In the genomic region with DNA sequence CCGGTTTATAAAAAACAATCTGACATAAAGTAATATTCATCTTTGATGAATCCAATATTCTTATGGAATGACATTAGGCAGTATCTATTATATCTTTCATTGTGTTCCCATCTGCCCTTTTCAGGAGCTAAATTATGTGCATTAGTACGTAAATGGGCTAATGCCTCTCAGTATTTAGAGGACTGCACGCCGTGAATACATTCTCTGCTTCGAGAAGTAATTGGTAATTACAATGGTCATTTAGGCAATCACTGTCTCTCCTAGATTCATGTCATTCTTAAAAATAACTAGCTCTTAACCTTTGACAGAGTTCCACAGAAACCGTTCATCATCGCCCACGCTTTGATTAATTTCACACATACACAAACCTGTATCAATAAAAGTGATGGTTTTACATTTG, we compare ENCODE assay signal across 26 mouse cellular contexts.
"Had no signal": no experiment of that assay in that cellular context is flagged by ENCODE, and none has a peak within 500 bp of the region (broad histone marks: within the 10 kb centered on the region; RNA-seq: fewer than 3 reads in every experiment).

No protein-coding gene starts in this region.

- H3K4me2 ChIP-seq: heart, embryonic 11.5 days; heart, embryonic 13.5 days; heart, embryonic 15.5 days; intestine, embryonic 15.5 days; limb, embryonic 12.5 days; liver, embryonic 11.5 days; liver, embryonic 13.5 days; liver, embryonic 15.5 days had no signal

- H3K9me3 ChIP-seq: heart, embryonic 13.5 days; heart, embryonic 15.5 days; hindbrain, embryonic 10.5 days; hindbrain, embryonic 13.5 days; intestine, embryonic 15.5 days; limb, embryonic 10.5 days; limb, embryonic 12.5 days; liver, embryonic 13.5 days; liver, embryonic 15.5 days had no signal

- H3K27me3 ChIP-seq: heart, embryonic 13.5 days; heart, embryonic 15.5 days; intestine, embryonic 15.5 days; liver, embryonic 13.5 days; liver, embryonic 15.5 days had no signal

- H3K9ac ChIP-seq: heart, embryonic 13.5 days; heart, embryonic 15.5 days; intestine, embryonic 15.5 days; limb, embryonic 12.5 days; liver, embryonic 13.5 days; liver, embryonic 15.5 days had no signal

- H3K36me3 ChIP-seq: heart, embryonic 13.5 days; heart, embryonic 15.5 days; hindbrain, embryonic 10.5 days; hindbrain, embryonic 13.5 days; intestine, embryonic 15.5 days; limb, embryonic 10.5 days; limb, embryonic 12.5 days; liver, embryonic 13.5 days; liver, embryonic 15.5 days had no signal

- H3K4me3 ChIP-seq: heart, adult 2 months; heart, embryonic 13.5 days; heart, embryonic 15.5 days; hindbrain, embryonic 10.5 days; hindbrain, embryonic 13.5 days; intestine, embryonic 15.5 days; layer of hippocampus, adult 2 months; limb, embryonic 10.5 days; limb, embryonic 12.5 days; liver, embryonic 13.5 days; liver, embryonic 15.5 days had no signal

- ATAC-seq: inflammation-experienced regulatory T-cells, adult 6 months; intestine, embryonic 15.5 days; intestine, postnatal 0 days had no signal

- H3K27ac ChIP-seq: heart, adult 2 months; heart, embryonic 13.5 days; heart, embryonic 15.5 days; hindbrain, embryonic 10.5 days; intestine, embryonic 15.5 days; limb, embryonic 10.5 days; limb, embryonic 12.5 days; liver, embryonic 13.5 days; liver, embryonic 15.5 days had no signal

- H3K4me1 ChIP-seq: intestine, embryonic 15.5 days; limb, embryonic 12.5 days; liver, embryonic 13.5 days; liver, embryonic 15.5 days had no signal

- DNase-seq: gastrocnemius, postnatal 14 days; gastrocnemius, postnatal 36 days; heart, adult 11 months; heart, adult 2 months; heart, postnatal 14 days; heart, postnatal 36 days; kidney, adult 18-20 months; kidney, adult 8-10 months; kidney, postnatal 10 days; kidney, postnatal 25 days; kidney, postnatal 4 days; liver; liver, embryonic 13.5 days had no signal
